Mouse (Mus musculus): Measurements from ENCODE around the gene Ube2b. TPM values are rescaled to one million over a fixed set of nuclear protein-coding genes. Genes with fewer than 3 reads are reported as not detected.

The Ube2b gene
- polyA plus RNA-seq (2014; fragmentation: Illumina TruSeq; extraction: RNeasy Lipid Tissue Mini Kit (QIAGEN cat#74804); ENCODE audit: low replicate concordance), result 335 TPM

GRCm38 (mm10) chr11:52000290-52000962 lies at the start of gene Ube2b:
Ube2b (minus strand) TSS chr11:52000762.

GRCm38 (mm10) chr11:52003772-52004528 lies 3.4 kb upstream of the Ube2b start, which contains the start of gene Cdkl3:
Cdkl3 (plus strand) TSS chr11:52004221.

GRCm38 (mm10) chr11:51967443-51968401 lies 32.8 kb downstream of the Ube2b start, which contains the start of gene Cdkn2aipnl:
Cdkn2aipnl (plus strand) TSS chr11:51967661.

Other genes starting within 250 kb of the Ube2b start
- 142 TPM for gene Sec24a, start 237.1 kb downstream of the Ube2b start, polyA plus RNA-seq (2014; fragmentation: Illumina TruSeq; extraction: RNeasy Lipid Tissue Mini Kit (QIAGEN cat#74804); ENCODE audit: low replicate concordance)
- gene Sar1b, start 237.1 kb downstream of the Ube2b start, polyA plus RNA-seq (2014; fragmentation: Illumina TruSeq; extraction: RNeasy Lipid Tissue Mini Kit (QIAGEN cat#74804); ENCODE audit: low replicate concordance), result 947 TPM
- 1.9 TPM for gene Jade2, start 143.1 kb downstream of the Ube2b start, polyA plus RNA-seq (2014; fragmentation: Illumina TruSeq; extraction: RNeasy Lipid Tissue Mini Kit (QIAGEN cat#74804); ENCODE audit: low replicate concordance)
- gene Cdkn2aipnl, start 33.1 kb downstream of the Ube2b start, polyA plus RNA-seq (2014; fragmentation: Illumina TruSeq; extraction: RNeasy Lipid Tissue Mini Kit (QIAGEN cat#74804); ENCODE audit: low replicate concordance), result 23.9 TPM
- gene Cdkl3, start 3.5 kb upstream of the Ube2b start, polyA plus RNA-seq (2014; fragmentation: Illumina TruSeq; extraction: RNeasy Lipid Tissue Mini Kit (QIAGEN cat#74804); ENCODE audit: low replicate concordance), result 9.2 TPM
- gene Ppp2ca, start 97.9 kb upstream of the Ube2b start, polyA plus RNA-seq (2014; fragmentation: Illumina TruSeq; extraction: RNeasy Lipid Tissue Mini Kit (QIAGEN cat#74804); ENCODE audit: low replicate concordance), result 137 TPM
- gene Olfr1373, start 144.8 kb upstream of the Ube2b start, polyA plus RNA-seq (2014; fragmentation: Illumina TruSeq; extraction: RNeasy Lipid Tissue Mini Kit (QIAGEN cat#74804); ENCODE audit: low replicate concordance), result not detected
- not detected for gene Olfr1371, start 213.2 kb upstream of the Ube2b start, polyA plus RNA-seq (2014; fragmentation: Illumina TruSeq; extraction: RNeasy Lipid Tissue Mini Kit (QIAGEN cat#74804); ENCODE audit: low replicate concordance)
- gene Skp1a, start 231.2 kb upstream of the Ube2b start, polyA plus RNA-seq (2014; fragmentation: Illumina TruSeq; extraction: RNeasy Lipid Tissue Mini Kit (QIAGEN cat#74804); ENCODE audit: low replicate concordance), result 744 TPM